In genomic region chr8:47676224-47676623, GRCm38 (mm10) we compare ENCODE assay signal across 8 mouse cellular contexts. TPM values are rescaled to one million over a fixed set of nuclear protein-coding genes. Genes with fewer than 3 reads are reported as not detected.
A peak's percentile ranks its signal among the peaks of the same experiment; 100 is the strongest.
DNase-seq lines count a peak whose midpoint lies in the region; ATAC-seq and TF ChIP-seq lines count a peak whose summit lies in the region.

No protein-coding gene starts in this region.

- ATAC-seq in forebrain, embryonic 15.5 days (replicated peaks), result no peak
- ATAC-seq in liver, embryonic 11.5 days (replicated peaks; ENCODE audit: low FRiP score), result no peak
- no peak for ATAC-seq in stomach, postnatal 0 days (ENCODE audit: low FRiP score, low TSS enrichment)
- ATAC-seq in megakaryocyte-erythroid progenitor cell, adult 5-6 weeks (replicated peaks; ENCODE audit: low FRiP score, low TSS enrichment, poor library complexity, severe bottlenecking), result no peak

- no peaks in the 10 kb centered on the region for H3K9me3 ChIP-seq in forebrain, embryonic 15.5 days
- no peaks in the 10 kb centered on the region for H3K9me3 ChIP-seq in liver, embryonic 11.5 days (ENCODE audit: control insufficient read depth, low read length)
- H3K9me3 ChIP-seq in stomach, postnatal 0 days (ENCODE audit: control insufficient read depth, low read length), result no peaks in the 10 kb centered on the region

- H3K4me3 ChIP-seq in cerebellum, adult 2 months (replicated peaks; ENCODE audit: insufficient read depth, low read depth, low read length), result peak overlapping the region; percentile 98
- peak overlapping the region; percentile 84 for H3K4me3 ChIP-seq in C2C12 (ENCODE audit: insufficient read depth, poor library complexity, severe bottlenecking)
- H3K4me3 ChIP-seq in forebrain, embryonic 15.5 days, result peak overlapping the region; percentile 70
- peak overlapping the region; percentile 96 for H3K4me3 ChIP-seq in liver, embryonic 11.5 days (ENCODE audit: low read depth, low read length)
- H3K4me3 ChIP-seq in stomach, postnatal 0 days (ENCODE audit: low read depth, low read length), result peak overlapping the region; percentile 96

- peak; percentile 24 to 36 for DNase-seq in cerebellum, adult 2 months
- no peak for DNase-seq in cerebellum, adult 11 months
- DNase-seq in liver, embryonic 11.5 days (ENCODE audit: low spot score), result no peak
- no peak for DNase-seq in stomach, postnatal 0 days (ENCODE audit: low spot score)
- no peak for DNase-seq in gastrocnemius, postnatal 25 days

- peaks cover 48% of the 10 kb centered on the region for H3K79me2 ChIP-seq in C2C12 (ENCODE audit: control insufficient read depth, insufficient read depth)

- peak overlapping the region; percentile 68 for H3ac ChIP-seq in C2C12 (ENCODE audit: control insufficient read depth, insufficient read length, low read depth)

- no peak for TF ChIP-seq EP300 in stomach, postnatal 0 days (optimal IDR thresholded peaks at IDR 0.05)

- H3K4me2 ChIP-seq in forebrain, embryonic 15.5 days (replicated peaks), result peak overlapping the region; percentile 65
- H3K4me2 ChIP-seq in liver, embryonic 11.5 days, result peak overlapping the region; percentile 68
- peak overlapping the region; percentile 80 for H3K4me2 ChIP-seq in stomach, postnatal 0 days (replicated peaks; ENCODE audit: low read depth)

- no peak for TF ChIP-seq POLR2A in cerebellum, adult 2 months (IDR thresholded peaks at IDR 0.05; ENCODE audit: borderline replicate concordance, insufficient read depth, low read length)

- no peaks in the 10 kb centered on the region for H3K27me3 ChIP-seq in cerebellum, adult 2 months (ENCODE audit: control insufficient read depth, insufficient read depth, low read length)
- no peaks in the 10 kb centered on the region for H3K27me3 ChIP-seq in C2C12 (ENCODE audit: control insufficient read depth, insufficient read depth, insufficient read length)
- H3K27me3 ChIP-seq in forebrain, embryonic 15.5 days, result no peaks in the 10 kb centered on the region
- no peaks in the 10 kb centered on the region for H3K27me3 ChIP-seq in liver, embryonic 11.5 days (replicated peaks; ENCODE audit: control insufficient read depth, insufficient read depth, low read length)
- H3K27me3 ChIP-seq in stomach, postnatal 0 days (ENCODE audit: control insufficient read depth, insufficient read depth, low read length), result no peaks in the 10 kb centered on the region

- peaks cover 4% of the 10 kb centered on the region for H3K36me3 ChIP-seq in C2C12 (ENCODE audit: control insufficient read depth, insufficient read depth)
- no peaks in the 10 kb centered on the region for H3K36me3 ChIP-seq in forebrain, embryonic 15.5 days
- H3K36me3 ChIP-seq in liver, embryonic 11.5 days (ENCODE audit: control insufficient read depth, insufficient read depth, low read length), result peaks cover 2% of the 10 kb centered on the region; the same call in 1 of the 2 replicates
- H3K36me3 ChIP-seq in stomach, postnatal 0 days (ENCODE audit: control insufficient read depth, insufficient read depth, low read length), result no peaks in the 10 kb centered on the region

- peak overlapping the region; percentile 66 for H3K9ac ChIP-seq in forebrain, embryonic 15.5 days (replicated peaks)
- H3K9ac ChIP-seq in liver, embryonic 11.5 days (ENCODE audit: low read depth, low read length), result peak overlapping the region; percentile 80
- H3K9ac ChIP-seq in stomach, postnatal 0 days (ENCODE audit: low read length), result peak overlapping the region; percentile 86

- no peak overlapping the region for H3K27ac ChIP-seq in cerebellum, adult 2 months (ENCODE audit: insufficient read depth, low read length)
- H3K27ac ChIP-seq in forebrain, embryonic 15.5 days (replicated peaks), result 0 out of 2 replicates have a peak overlapping the region, but pooled peaks have one; percentile 96
- H3K27ac ChIP-seq in liver, embryonic 11.5 days (ENCODE audit: low read depth, low read length), result peak overlapping the region; percentile 94; the same call in 1 of the 2 replicates
- peak overlapping the region; percentile 97 for H3K27ac ChIP-seq in stomach, postnatal 0 days (replicated peaks)

- peaks cover 25% of the 10 kb centered on the region for H3K79me3 ChIP-seq in C2C12 (ENCODE audit: low read depth)

- no peak for TF ChIP-seq CTCF in cerebellum, adult 2 months (IDR thresholded peaks at IDR 0.05; ENCODE audit: borderline replicate concordance, insufficient read depth, low read depth, low read length)
- TF ChIP-seq CTCF in C2C12 (IDR thresholded peaks at IDR 0.05; ENCODE audit: control insufficient read depth, insufficient read depth, insufficient read length), result no peak
- no peak for TF ChIP-seq CTCF in stomach, postnatal 0 days (IDR thresholded peaks at IDR 0.05; ENCODE audit: low read depth)

- no peaks in the 10 kb centered on the region for H3K4me1 ChIP-seq in cerebellum, adult 2 months (ENCODE audit: control insufficient read depth, insufficient read depth, low read length)
- peaks cover 6% of the 10 kb centered on the region; the same call in 1 of the 2 replicates for H3K4me1 ChIP-seq in forebrain, embryonic 15.5 days
- no peaks in the 10 kb centered on the region; the same call in 1 of the 2 replicates for H3K4me1 ChIP-seq in liver, embryonic 11.5 days (replicated peaks; ENCODE audit: control insufficient read depth, insufficient read depth, low read length)
- no peaks in the 10 kb centered on the region for H3K4me1 ChIP-seq in stomach, postnatal 0 days (replicated peaks; ENCODE audit: control insufficient read depth, insufficient read depth)

- WGBS in cerebellum, adult 2 months, result 2% methylated on average over 15 of the region's 15 CpGs
- 1% methylated on average over 15 of the region's 15 CpGs for WGBS in forebrain, embryonic 15.5 days
- 3% methylated on average over 15 of the region's 15 CpGs for WGBS in liver, embryonic 11.5 days
- WGBS in stomach, postnatal 0 days, result 2% methylated on average over 15 of the region's 15 CpGs

TF ChIP-seq in C2C12, 6 proteins besides CTCF, POLR2A, EP300 and RAD21:
- no peak for TF ChIP-seq FOSL1 (IDR thresholded peaks at IDR 0.05; ENCODE audit: insufficient read depth, low read length, poor library complexity, severe bottlenecking)
- TF ChIP-seq CEBPB (IDR thresholded peaks at IDR 0.05; ENCODE audit: low read depth), result no peak
- TF ChIP-seq MYOG (IDR thresholded peaks at IDR 0.05; ENCODE audit: control insufficient read depth, extremely low read depth, insufficient read length), result no peak
- TF ChIP-seq MYOD1 (IDR thresholded peaks at IDR 0.05; ENCODE audit: control insufficient read depth, insufficient read length, low read depth), result no peak
- no peak for TF ChIP-seq MAX (IDR thresholded peaks at IDR 0.05)
- no peak for TF ChIP-seq USF1 (IDR thresholded peaks at IDR 0.05; ENCODE audit: low read depth)

RNA-seq across cellular contexts. Expression of gene Ing2, which starts 0.9 kb away (rescaled TPM):
- 15.4 and 20.4 TPM in 2 replicates for polyA plus RNA-seq in cerebellum, adult 2 months (2012; rRNA removed)
- 8.3 TPM for polyA plus RNA-seq in C2C12 (2012; fragmentation: generic; extraction: Trizol)
- 7.3 and 8.3 TPM in 2 replicates for polyA plus RNA-seq in forebrain, embryonic 15.5 days (2015; fragmentation: Nextera tagmentation; extraction: Ambion mirVana)
- 10.8 and 12.6 TPM in 2 replicates for polyA plus RNA-seq in liver, embryonic 11.5 days (2014; fragmentation: Nextera tagmentation; extraction: Ambion mirVana)
- polyA plus RNA-seq in stomach, postnatal 0 days (2015; fragmentation: Nextera tagmentation; extraction: Ambion mirVana), result 9.9 and 12.8 TPM in 2 replicates
- total RNA-seq in megakaryocyte-erythroid progenitor cell, adult 5-6 weeks (2014; fragmentation: Nextera tagmentation), result 30.6 and 54.4 TPM in 2 replicates
- 14.6 and 58.2 TPM in 2 replicates for total RNA-seq in megakaryocyte-erythroid progenitor cell, adult 5-6 weeks (2017)
- 10 to 100 TPM in 1 of 2 experiments, 1 to 10 TPM in 1; 9.6 to 13.0 TPM for total RNA-seq in gastrocnemius, postnatal 25 days (2021)

RNA-seq across cellular contexts. Expression of gene Cdkn2aip, which starts 37.5 kb away (rescaled TPM):
- 10.3 and 11.1 TPM in 2 replicates for polyA plus RNA-seq in cerebellum, adult 2 months (2012; rRNA removed)
- 3.8 TPM for polyA plus RNA-seq in C2C12 (2012; fragmentation: generic; extraction: Trizol)
- 46.1 and 46.2 TPM in 2 replicates for polyA plus RNA-seq in forebrain, embryonic 15.5 days (2015; fragmentation: Nextera tagmentation; extraction: Ambion mirVana)
- 22.2 and 27.9 TPM in 2 replicates for polyA plus RNA-seq in liver, embryonic 11.5 days (2014; fragmentation: Nextera tagmentation; extraction: Ambion mirVana)
- 13.0 and 13.1 TPM in 2 replicates for polyA plus RNA-seq in stomach, postnatal 0 days (2015; fragmentation: Nextera tagmentation; extraction: Ambion mirVana)
- total RNA-seq in megakaryocyte-erythroid progenitor cell, adult 5-6 weeks (2014; fragmentation: Nextera tagmentation), result 11.8 and 12.6 TPM in 2 replicates
- 25.0 and 26.7 TPM in 2 replicates for total RNA-seq in megakaryocyte-erythroid progenitor cell, adult 5-6 weeks (2017)
- total RNA-seq in gastrocnemius, postnatal 25 days (2021), result 1 to 10 TPM; 4.4 to 4.7 TPM

Comparison
In these comparisons a context has a peak if more than half of its experiments do, and no peak if none do; other contexts are left out.
1. DNase-seq: peak in cerebellum, adult 2 months (2 of 2); none in cerebellum, adult 11 months (single experiment), liver, embryonic 11.5 days (single experiment), stomach, postnatal 0 days (single experiment) and gastrocnemius, postnatal 25 days (single experiment).
2. Peak in every context shown above with its lines, with median percentiles within 50 percentile points of each other: H3K4me3 ChIP-seq, H3K4me2 ChIP-seq and H3K9ac ChIP-seq.